Mouse (Mus musculus): ENCODE results near the gene Dlx2.

- TF ChIP-seq CTCF (IDR thresholded peaks at IDR 0.05; ENCODE audit: control insufficient read depth, insufficient read depth, insufficient read length) (no peak), USF1 (IDR thresholded peaks at IDR 0.05; ENCODE audit: low read depth) (no peak), MAX (IDR thresholded peaks at IDR 0.05) (no peak)
These were observed 19.9 kb upstream of the Dlx2 start for GRCm38 (mm10) chr2:71566466-71566865.

Data from C2C12 (cell line).